Mouse (Mus musculus) kidney, embryonic 14.5 days (tissue): ENCODE data around the gene Dnmt3a. TPM values are rescaled to one million over a fixed set of nuclear protein-coding genes. Genes with fewer than 3 reads are reported as not detected.

ENCODE experiments used
- ATAC-seq: fragments of 200-750 bp; cut with Nextera tagmentation; 2 replicates; pipeline ENCODE4 v1.8.0; 2017; ENCODE audit warnings: moderate number of reproducible peaks, mild to moderate bottlenecking, moderate TSS enrichment, moderate library complexity; ENCODE audit not compliant: low FRiP score, low TSS enrichment
- H3K27ac ChIP-seq: fragments of 300-500 bp; sonication (generic); 2 replicates; pipeline ENCODE4 v1.5.1; 2014; ENCODE audit warnings: low read depth, mild to moderate bottlenecking, low read length, moderate library complexity, mixed read lengths
- H3K27me3 ChIP-seq: fragments of 300-500 bp; sonication (generic); 2 replicates; pipeline ENCODE4 v1.6.1; 2014; ENCODE audit warnings: mild to moderate bottlenecking, low read length; ENCODE audit not compliant: control insufficient read depth, insufficient read depth
- H3K36me3 ChIP-seq: fragments of 300-500 bp; sonication (generic); 2 replicates; pipeline ENCODE4 v1.6.1; 2014; ENCODE audit warnings: low read length, mixed read lengths; ENCODE audit not compliant: control insufficient read depth, insufficient read depth
- H3K4me1 ChIP-seq: fragments of 300-500 bp; sonication (generic); 2 replicates; pipeline ENCODE4 v1.6.1; 2014; ENCODE audit warnings: low read length, mixed read lengths; ENCODE audit not compliant: control insufficient read depth, insufficient read depth
- H3K4me2 ChIP-seq: fragments of 300-500 bp; sonication (generic); replicated peaks from 2 replicates; pipeline ENCODE4 v1.6.1; 2014; ENCODE audit warnings: low read depth, mild to moderate bottlenecking, low read length
- H3K4me3 ChIP-seq: fragments of 300-500 bp; sonication (generic); 2 replicates; pipeline ENCODE4 v1.5.1; 2014; ENCODE audit warnings: mild to moderate bottlenecking, low read length
- H3K9ac ChIP-seq: fragments of 300-500 bp; sonication (generic); 2 replicates; pipeline ENCODE4 v1.6.1; 2014; ENCODE audit warnings: low read depth, mild to moderate bottlenecking, low read length, moderate library complexity
- H3K9me3 ChIP-seq: fragments of 300-500 bp; sonication (generic); 2 replicates; pipeline ENCODE4 v1.6.1; 2016; ENCODE audit warnings: low read length; ENCODE audit not compliant: control insufficient read depth
- WGBS: fragments of 180-500 bp; shearing (Covaris S2); extraction: QIAGEN DNeasy Blood & Tissue Kit; methylation state at CpG from one replicate; pipeline ENCODE4 v1.1.7; 2014; 5-methylcytosine and 5-hydroxymethylcytosine counted together
- polyA plus RNA-seq: library from polyadenylated mRNA; unstranded; fragments of >200 nt; fragmentation: Nextera tagmentation; extraction: Ambion mirVana; gene quantifications from 2 replicates; pipeline ENCODE4 v1.2.1, GENCODE M21; 2014

Gene Dnmt3a
- polyA plus RNA-seq, 1 experiment from 2014 or later, result 87.9 TPM

- Histone ChIP-seq H3K27me3 (no peaks in the 10 kb centered on the region), H3K27ac (no peak overlapping the region), H3K9ac (no peak overlapping the region), H3K4me1 (no peaks in the 10 kb centered on the region), H3K4me3 (no peak overlapping the region), H3K36me3 (peaks cover 52% of the 10 kb centered on the region), H3K4me2 (no peak overlapping the region), H3K9me3 (no peaks in the 10 kb centered on the region)
- no peak for ATAC-seq
- 71% methylated on average over 10 of the region's 10 CpGs for WGBS
Measured at GRCm38 (mm10) chr12:3910466-3911093, 104.8 kb downstream of the Dnmt3a start.

- Histone ChIP-seq H3K4me2 (no peak overlapping the region), H3K36me3 (peaks cover 39% of the 10 kb centered on the region), H3K9ac (no peak overlapping the region)
Measured at GRCm38 (mm10) chr12:3911831-3912348, 106.1 kb downstream of the Dnmt3a start.

GRCm38 (mm10) chr12:3915852-3916251, 110.0 kb downstream of the Dnmt3a start:
- no peak for ATAC-seq
- peaks cover 9% of the 10 kb centered on the region for H3K4me1 ChIP-seq
- WGBS, result 71% methylated on average over 3 of the region's 3 CpGs

More at GRCm38 (mm10) chr12:3911831-3912348, 106.1 kb downstream of the Dnmt3a start:
- no peaks in the 10 kb centered on the region for H3K9me3 ChIP-seq
- no peaks in the 10 kb centered on the region for H3K27me3 ChIP-seq
- no peaks in the 10 kb centered on the region for H3K4me1 ChIP-seq
- 90% methylated on average over 7 of the region's 7 CpGs for WGBS
- H3K4me3 ChIP-seq, result no peak overlapping the region
- H3K27ac ChIP-seq, result no peak overlapping the region
- ATAC-seq, result no peak

GRCm38 (mm10) chr12:3917668-3918341, 112.0 kb downstream of the Dnmt3a start:
- H3K27me3 ChIP-seq, result no peaks in the 10 kb centered on the region
- 17% methylated on average over 14 of the region's 14 CpGs for WGBS
- H3K4me1 ChIP-seq, result peaks cover 9% of the 10 kb centered on the region
- 0 out of 2 replicates have a peak overlapping the region, but pooled peaks have one; percentile 30 for H3K27ac ChIP-seq
- peak; percentile 72 for ATAC-seq
- H3K9ac ChIP-seq, result no peak overlapping the region
- no peak overlapping the region; the same call in 1 of the 2 replicates for H3K4me2 ChIP-seq
- no peaks in the 10 kb centered on the region for H3K9me3 ChIP-seq
- H3K4me3 ChIP-seq, result no peak overlapping the region
- H3K36me3 ChIP-seq, result peaks cover 6% of the 10 kb centered on the region; the same call in 1 of the 2 replicates

More at GRCm38 (mm10) chr12:3915852-3916251, 110.0 kb downstream of the Dnmt3a start:
- H3K27me3 ChIP-seq, result no peaks in the 10 kb centered on the region
- H3K27ac ChIP-seq, result no peak overlapping the region
- H3K4me2 ChIP-seq, result no peak overlapping the region
- no peak overlapping the region for H3K4me3 ChIP-seq
- H3K9ac ChIP-seq, result no peak overlapping the region
- peaks cover 6% of the 10 kb centered on the region; the same call in 1 of the 2 replicates for H3K36me3 ChIP-seq
- no peaks in the 10 kb centered on the region for H3K9me3 ChIP-seq

GRCm38 (mm10) chr12:3918577-3918976, 112.8 kb downstream of the Dnmt3a start:
- Histone ChIP-seq H3K36me3 (peaks cover 6% of the 10 kb centered on the region; the same call in 1 of the 2 replicates), H3K27ac (no peak overlapping the region), H3K4me1 (peaks cover 9% of the 10 kb centered on the region), H3K27me3 (no peaks in the 10 kb centered on the region), H3K9me3 (no peaks in the 10 kb centered on the region), H3K4me2 (no peak overlapping the region), H3K4me3 (no peak overlapping the region), H3K9ac (no peak overlapping the region)
- 56% methylated on average over 3 of the region's 3 CpGs for WGBS
- no peak for ATAC-seq

- Histone ChIP-seq H3K27ac (no peak overlapping the region), H3K4me1 (peaks cover 9% of the 10 kb centered on the region), H3K9ac (no peak overlapping the region), H3K9me3 (no peaks in the 10 kb centered on the region), H3K27me3 (no peaks in the 10 kb centered on the region), H3K4me3 (no peak overlapping the region), H3K36me3 (0 out of 2 replicates have a peak, but pooled peaks cover 5% of the 10 kb centered on the region), H3K4me2 (no peak overlapping the region)
- no peak for ATAC-seq
- 78% methylated on average over 3 of the region's 3 CpGs for WGBS
Measured at GRCm38 (mm10) chr12:3919423-3919822, 113.6 kb downstream of the Dnmt3a start.

- Histone ChIP-seq H3K4me3 (no peak overlapping the region), H3K4me2 (no peak overlapping the region), H3K4me1 (no peaks in the 10 kb centered on the region), H3K36me3 (no peaks in the 10 kb centered on the region), H3K9me3 (no peaks in the 10 kb centered on the region), H3K27me3 (no peaks in the 10 kb centered on the region), H3K27ac (no peak overlapping the region), H3K9ac (no peak overlapping the region)
- ATAC-seq, result peak; percentile 62; the same call in 1 of the 2 replicates
- WGBS, result 6% methylated on average over 1 of the region's 1 CpGs
Measured at GRCm38 (mm10) chr12:3926127-3926526, 120.3 kb downstream of the Dnmt3a start.

GRCm38 (mm10) chr12:3928841-3929240, 123.0 kb downstream of the Dnmt3a start:
- Histone ChIP-seq H3K27ac (no peak overlapping the region), H3K4me2 (no peak overlapping the region), H3K9me3 (no peaks in the 10 kb centered on the region), H3K4me1 (no peaks in the 10 kb centered on the region), H3K4me3 (no peak overlapping the region), H3K27me3 (no peaks in the 10 kb centered on the region), H3K36me3 (no peaks in the 10 kb centered on the region), H3K9ac (no peak overlapping the region)
- ATAC-seq, result no peak
- 77% methylated on average over 3 of the region's 3 CpGs for WGBS
